Mouse (Mus musculus) neural tube, embryonic 12.5 days (tissue): ENCODE measurements at regions not wholly inside any gene's neighbourhood (a gene's known extent, or its start where the extent isn't known, plus 50 kb on each side); places are given as distances from the start of the nearest gene placed in this dataset.

Experiments
- ATAC-seq: fragments of 200-750 bp; cut with Nextera tagmentation; 2 replicates; pipeline ENCODE4 v1.8.0; 2017; ENCODE audit warnings: low read depth, mild to moderate bottlenecking, moderate TSS enrichment, moderate library complexity; ENCODE audit not compliant: low FRiP score
- H3K27ac ChIP-seq: fragments of 300-500 bp; sonication (generic); 2 replicates; pipeline ENCODE4 v1.5.1; 2016
- H3K27me3 ChIP-seq: fragments of 300-500 bp; sonication (generic); replicated peaks from 2 replicates; pipeline ENCODE4 v1.6.1; 2016; ENCODE audit warnings: mild to moderate bottlenecking
- H3K36me3 ChIP-seq: fragments of 300-500 bp; sonication (generic); 2 replicates; pipeline ENCODE4 v1.6.1; 2016; ENCODE audit warnings: mild to moderate bottlenecking
- H3K4me1 ChIP-seq: fragments of 300-500 bp; sonication (generic); 2 replicates; pipeline ENCODE4 v1.6.1; 2016
- H3K4me2 ChIP-seq: fragments of 300-500 bp; sonication (generic); replicated peaks from 2 replicates; pipeline ENCODE4 v1.6.1; 2016; ENCODE audit warnings: mild to moderate bottlenecking
- H3K4me3 ChIP-seq: fragments of 300-500 bp; sonication (generic); 2 replicates; pipeline ENCODE4 v1.5.1; 2016
- H3K9ac ChIP-seq: fragments of 300-500 bp; sonication (generic); 2 replicates; pipeline ENCODE4 v1.6.1; 2016; ENCODE audit warnings: mild to moderate bottlenecking
- H3K9me3 ChIP-seq: fragments of 300-500 bp; sonication (generic); 2 replicates; pipeline ENCODE4 v1.6.1; 2016; ENCODE audit warnings: mild to moderate bottlenecking
- WGBS: fragments of 180-500 bp; shearing (Covaris S2); methylation state at CpG from one replicate; pipeline ENCODE4 v1.1.7; 2016; 5-methylcytosine and 5-hydroxymethylcytosine counted together

- ATAC-seq, result no peak
- H3K4me3 ChIP-seq, result no peak overlapping the region
- H3K9ac ChIP-seq, result no peak overlapping the region
- 90% methylated on average over 5 of the region's 5 CpGs for WGBS
- no peaks in the 10 kb centered on the region for H3K9me3 ChIP-seq
- H3K27me3 ChIP-seq, result no peaks in the 10 kb centered on the region
- no peaks in the 10 kb centered on the region for H3K36me3 ChIP-seq
- no peaks in the 10 kb centered on the region for H3K4me1 ChIP-seq
- H3K4me2 ChIP-seq, result no peak overlapping the region
- H3K27ac ChIP-seq, result no peak overlapping the region
Measured at GRCm38 (mm10) chr3:58295810-58296209, 118.7 kb upstream of the Tsc22d2 start.

- ATAC-seq, result no peak
- no peak overlapping the region for H3K4me3 ChIP-seq
- H3K36me3 ChIP-seq, result no peaks in the 10 kb centered on the region
- 82% methylated on average over 2 of the region's 2 CpGs for WGBS
- no peaks in the 10 kb centered on the region for H3K9me3 ChIP-seq
- no peaks in the 10 kb centered on the region for H3K27me3 ChIP-seq
- H3K4me2 ChIP-seq, result no peak overlapping the region
- H3K9ac ChIP-seq, result no peak overlapping the region
- H3K27ac ChIP-seq, result no peak overlapping the region
- peaks cover 4% of the 10 kb centered on the region for H3K4me1 ChIP-seq
Measured at GRCm38 (mm10) chr3:58300213-58300612, 114.3 kb upstream of the Tsc22d2 start.

GRCm38 (mm10) chr3:58300801-58301485, 113.6 kb upstream of the Tsc22d2 start:
- H3K27me3 ChIP-seq, result no peaks in the 10 kb centered on the region
- H3K4me1 ChIP-seq, result peaks cover 4% of the 10 kb centered on the region
- H3K27ac ChIP-seq, result no peak overlapping the region
- H3K4me3 ChIP-seq, result no peak overlapping the region
- no peaks in the 10 kb centered on the region for H3K36me3 ChIP-seq
- H3K9ac ChIP-seq, result no peak overlapping the region
- no peak for ATAC-seq
- H3K4me2 ChIP-seq, result no peak overlapping the region
- H3K9me3 ChIP-seq, result no peaks in the 10 kb centered on the region
- 57% methylated on average over 5 of the region's 5 CpGs for WGBS

GRCm38 (mm10) chr3:58302322-58302721, 112.2 kb upstream of the Tsc22d2 start:
- no peak for ATAC-seq
- H3K4me1 ChIP-seq, result peaks cover 4% of the 10 kb centered on the region
- H3K4me3 ChIP-seq, result no peak overlapping the region
- H3K27me3 ChIP-seq, result no peaks in the 10 kb centered on the region
- no peaks in the 10 kb centered on the region for H3K36me3 ChIP-seq
- no peak overlapping the region for H3K9ac ChIP-seq
- H3K4me2 ChIP-seq, result no peak overlapping the region
- no peak overlapping the region for H3K27ac ChIP-seq
- 83% methylated on average over 1 of the region's 1 CpGs for WGBS
- no peaks in the 10 kb centered on the region for H3K9me3 ChIP-seq

- no peak for ATAC-seq
- Histone ChIP-seq H3K9ac (no peak overlapping the region), H3K36me3 (no peaks in the 10 kb centered on the region), H3K4me3 (no peak overlapping the region), H3K9me3 (no peaks in the 10 kb centered on the region), H3K27me3 (no peaks in the 10 kb centered on the region), H3K4me2 (no peak overlapping the region), H3K27ac (no peak overlapping the region), H3K4me1 (peaks cover 4% of the 10 kb centered on the region)
- 45% methylated on average over 3 of the region's 3 CpGs for WGBS
Measured at GRCm38 (mm10) chr3:58303746-58304145, 110.8 kb upstream of the Tsc22d2 start.

- H3K4me1 ChIP-seq, result no peaks in the 10 kb centered on the region
Measured at GRCm38 (mm10) chr3:58309601-58310000, 104.9 kb upstream of the Tsc22d2 start.

GRCm38 (mm10) chr3:58310390-58310789, 104.1 kb upstream of the Tsc22d2 start:
- ATAC-seq, result no peak
- H3K4me3 ChIP-seq, result no peak overlapping the region
- no peak overlapping the region for H3K27ac ChIP-seq
- H3K27me3 ChIP-seq, result no peaks in the 10 kb centered on the region
- WGBS, result 88% methylated on average over 4 of the region's 4 CpGs
- no peaks in the 10 kb centered on the region for H3K36me3 ChIP-seq
- H3K4me1 ChIP-seq, result no peaks in the 10 kb centered on the region
- no peaks in the 10 kb centered on the region for H3K9me3 ChIP-seq
- H3K4me2 ChIP-seq, result no peak overlapping the region
- H3K9ac ChIP-seq, result no peak overlapping the region

More at GRCm38 (mm10) chr3:58309601-58310000, 104.9 kb upstream of the Tsc22d2 start:
- Histone ChIP-seq H3K9ac (no peak overlapping the region), H3K9me3 (no peaks in the 10 kb centered on the region), H3K36me3 (no peaks in the 10 kb centered on the region), H3K27me3 (no peaks in the 10 kb centered on the region), H3K27ac (no peak overlapping the region), H3K4me2 (no peak overlapping the region), H3K4me3 (no peak overlapping the region)
- no peak for ATAC-seq
- WGBS, result 85% methylated on average over 8 of the region's 8 CpGs

GRCm38 (mm10) chr3:58311104-58311685, 103.3 kb upstream of the Tsc22d2 start:
- H3K9me3 ChIP-seq, result no peaks in the 10 kb centered on the region
- H3K4me2 ChIP-seq, result no peak overlapping the region
- no peaks in the 10 kb centered on the region for H3K27me3 ChIP-seq
- no peaks in the 10 kb centered on the region for H3K4me1 ChIP-seq
- no peak overlapping the region for H3K4me3 ChIP-seq
- H3K27ac ChIP-seq, result no peak overlapping the region
- H3K36me3 ChIP-seq, result no peaks in the 10 kb centered on the region
- ATAC-seq, result no peak
- 88% methylated on average over 5 of the region's 5 CpGs for WGBS
- no peak overlapping the region for H3K9ac ChIP-seq

- no peak overlapping the region for H3K4me3 ChIP-seq
- H3K4me2 ChIP-seq, result no peak overlapping the region
- H3K27me3 ChIP-seq, result no peaks in the 10 kb centered on the region
- no peak for ATAC-seq
- no peak overlapping the region for H3K9ac ChIP-seq
- no peaks in the 10 kb centered on the region for H3K36me3 ChIP-seq
- no peak overlapping the region for H3K27ac ChIP-seq
- no peaks in the 10 kb centered on the region for H3K4me1 ChIP-seq
- H3K9me3 ChIP-seq, result no peaks in the 10 kb centered on the region
- 66% methylated on average over 6 of the region's 6 CpGs for WGBS
Measured at GRCm38 (mm10) chr3:58312623-58313022, 101.9 kb upstream of the Tsc22d2 start.

- no peaks in the 10 kb centered on the region for H3K27me3 ChIP-seq
Measured at GRCm38 (mm10) chr3:58315236-58315635, 99.3 kb upstream of the Tsc22d2 start.

GRCm38 (mm10) chr3:58317240-58317639, 97.3 kb upstream of the Tsc22d2 start:
- no peak overlapping the region for H3K27ac ChIP-seq
- no peak overlapping the region for H3K4me2 ChIP-seq
- H3K4me3 ChIP-seq, result no peak overlapping the region
- H3K27me3 ChIP-seq, result no peaks in the 10 kb centered on the region
- H3K9me3 ChIP-seq, result no peaks in the 10 kb centered on the region
- H3K36me3 ChIP-seq, result no peaks in the 10 kb centered on the region
- peak; percentile 44; the same call in 1 of the 2 replicates for ATAC-seq
- no peaks in the 10 kb centered on the region for H3K4me1 ChIP-seq
- 68% methylated on average over 2 of the region's 2 CpGs for WGBS
- H3K9ac ChIP-seq, result no peak overlapping the region

More at GRCm38 (mm10) chr3:58315236-58315635, 99.3 kb upstream of the Tsc22d2 start:
- ATAC-seq, result no peak
- Histone ChIP-seq H3K4me1 (no peaks in the 10 kb centered on the region), H3K36me3 (no peaks in the 10 kb centered on the region), H3K9ac (no peak overlapping the region), H3K4me2 (no peak overlapping the region), H3K9me3 (no peaks in the 10 kb centered on the region), H3K27ac (no peak overlapping the region), H3K4me3 (no peak overlapping the region)
- 96% methylated on average over 6 of the region's 6 CpGs for WGBS

GRCm38 (mm10) chr3:58318756-58319155, 95.8 kb upstream of the Tsc22d2 start:
- no peak for ATAC-seq
- 40% methylated on average over 2 of the region's 2 CpGs for WGBS
- H3K9ac ChIP-seq, result no peak overlapping the region
- H3K36me3 ChIP-seq, result no peaks in the 10 kb centered on the region
- H3K4me1 ChIP-seq, result no peaks in the 10 kb centered on the region
- no peaks in the 10 kb centered on the region for H3K9me3 ChIP-seq
- no peak overlapping the region for H3K4me3 ChIP-seq
- H3K27ac ChIP-seq, result no peak overlapping the region
- no peak overlapping the region for H3K4me2 ChIP-seq
- H3K27me3 ChIP-seq, result no peaks in the 10 kb centered on the region

GRCm38 (mm10) chr3:58319463-58319862, 95.1 kb upstream of the Tsc22d2 start:
- H3K4me1 ChIP-seq, result no peaks in the 10 kb centered on the region
- 95% methylated on average over 1 of the region's 1 CpGs for WGBS
- no peak overlapping the region for H3K4me2 ChIP-seq
- H3K36me3 ChIP-seq, result no peaks in the 10 kb centered on the region
- H3K9me3 ChIP-seq, result no peaks in the 10 kb centered on the region
- no peak overlapping the region for H3K27ac ChIP-seq
- no peak overlapping the region for H3K9ac ChIP-seq
- H3K4me3 ChIP-seq, result no peak overlapping the region
- no peak for ATAC-seq
- no peaks in the 10 kb centered on the region for H3K27me3 ChIP-seq
